Mouse (Mus musculus) thymus, adult 2 months (tissue): ENCODE results near the gene Sprr2a1. TPM values are rescaled to one million over a fixed set of nuclear protein-coding genes. Genes with fewer than 3 reads are reported as not detected.
A peak's percentile ranks its signal among the peaks of the same experiment; 100 is the strongest.
"Not testable (repeated sequence)": the region's sequence is repeated elsewhere in the genome, so short reads cannot be mapped to it uniquely, and the experiment has no call there.

Source experiments
- DNase-seq: peaks from one replicate; pipeline ENCODE4 v3.0.0; 2021
- H3K27ac ChIP-seq: fragments of 200-500 bp; 2 replicates; pipeline ENCODE4 v1.5.1; 2012; ENCODE audit warnings: low read length, control low read depth; ENCODE audit not compliant: control insufficient read depth, insufficient read depth
- H3K27me3 ChIP-seq: fragments of 200-500 bp; 2 replicates; pipeline ENCODE4 v1.6.1; 2012; ENCODE audit warnings: mild to moderate bottlenecking, low read length, moderate library complexity, mixed read lengths; ENCODE audit not compliant: control insufficient read depth, insufficient read depth
- H3K36me3 ChIP-seq: fragments of 200-500 bp; 2 replicates; pipeline ENCODE4 v1.6.1; 2012; ENCODE audit warnings: mild to moderate bottlenecking, low read length, moderate library complexity; ENCODE audit not compliant: control insufficient read depth, insufficient read depth
- H3K4me1 ChIP-seq: fragments of 200-500 bp; replicated peaks from 2 replicates; pipeline ENCODE4 v1.6.1; 2012; ENCODE audit warnings: low read length; ENCODE audit not compliant: control insufficient read depth, insufficient read depth
- H3K4me3 ChIP-seq: fragments of 200-500 bp; 2 replicates; pipeline ENCODE4 v1.5.1; 2012; ENCODE audit warnings: mild to moderate bottlenecking, low read length, control low read depth, moderate library complexity; ENCODE audit not compliant: control insufficient read depth, insufficient read depth
- CTCF ChIP-seq: fragments of 200-500 bp; IDR thresholded peaks from 2 replicates; pipeline ENCODE4 v1.5.1; 2012; ENCODE audit warnings: mild to moderate bottlenecking, control low read depth, low read length, moderate library complexity, borderline replicate concordance; ENCODE audit not compliant: control insufficient read depth, poor library complexity, insufficient read depth; ENCODE audit errors: extremely low read depth
- POLR2A ChIP-seq: fragments of 200-500 bp; IDR thresholded peaks from 2 replicates; pipeline ENCODE4 v1.6.1; 2012; ENCODE audit warnings: mild to moderate bottlenecking, low read length, control low read depth, moderate library complexity; ENCODE audit not compliant: control insufficient read depth, poor library complexity, insufficient read depth; ENCODE audit errors: extremely low read depth
- WGBS: fragments of 180-500 bp; shearing (Covaris S2); methylation state at CpG from one replicate; pipeline ENCODE4 v1.1.7; 2018; 5-methylcytosine and 5-hydroxymethylcytosine counted together
- polyA plus RNA-seq: library from polyadenylated mRNA; depleted of rRNA; stranded (reverse); fragments of >200 nt; gene quantifications from 2 replicates; pipeline ENCODE4 v1.2.3, GENCODE M21; 2012; rRNA removed

Sprr2a1 gene
- 1.3 and 1.5 TPM in 2 replicates for polyA plus RNA-seq

- no CpG with 5 or more reads among the region's 2 CpGs for WGBS
These were observed at the start of gene Sprr2a1, which contains the start of gene Sprr2a2 for GRCm38 (mm10) chr3:92215569-92215968. TSS of gene Sprr2a1 (plus strand) at chr3:92215799. TSS of gene Sprr2a2 (plus strand) at chr3:92215920.

GRCm38 (mm10) chr3:92169847-92170246, 45.8 kb upstream of the Sprr2a1 start:
- 93% methylated on average over 3 of the region's 3 CpGs for WGBS

More at GRCm38 (mm10) chr3:92215569-92215968, at the start of gene Sprr2a1, which contains the start of gene Sprr2a2:
- H3K36me3 ChIP-seq, H3K4me1 ChIP-seq, H3K27me3 ChIP-seq, DNase-seq, H3K4me3 ChIP-seq, H3K27ac ChIP-seq: not testable (repeated sequence)

GRCm38 (mm10) chr3:92176880-92177279, 38.7 kb upstream of the Sprr2a1 start:
- DNase-seq: no peak
- H3K4me3 ChIP-seq: no peak overlapping the region
- H3K27ac ChIP-seq: no peak overlapping the region
- no peak for TF ChIP-seq POLR2A
- no peak for TF ChIP-seq CTCF
- H3K27me3 ChIP-seq: no peaks in the 10 kb centered on the region
- H3K4me1 ChIP-seq: no peaks in the 10 kb centered on the region
- H3K36me3 ChIP-seq: no peaks in the 10 kb centered on the region
- 79% methylated on average over 1 of the region's 1 CpGs for WGBS

More at GRCm38 (mm10) chr3:92169847-92170246, 45.8 kb upstream of the Sprr2a1 start:
- no peak for DNase-seq
- Histone ChIP-seq H3K4me1 (no peaks in the 10 kb centered on the region), H3K4me3 (no peak overlapping the region), H3K27ac (no peak overlapping the region), H3K36me3 (no peaks in the 10 kb centered on the region), H3K27me3 (no peaks in the 10 kb centered on the region)
- TF ChIP-seq POLR2A: no peak
- TF ChIP-seq CTCF: no peak

GRCm38 (mm10) chr3:92195512-92196200, 19.9 kb upstream of the Sprr2a1 start:
- DNase-seq: no peak
- TF ChIP-seq POLR2A: no peak
- no peak for TF ChIP-seq CTCF
- H3K4me3 ChIP-seq: no peak overlapping the region
- H3K4me1 ChIP-seq: no peaks in the 10 kb centered on the region
- WGBS: 94% methylated on average over 6 of the region's 6 CpGs
- no peaks in the 10 kb centered on the region for H3K27me3 ChIP-seq
- no peaks in the 10 kb centered on the region for H3K36me3 ChIP-seq
- no peak overlapping the region for H3K27ac ChIP-seq

- H3K4me3 ChIP-seq, H3K27ac ChIP-seq, H3K36me3 ChIP-seq, H3K27me3 ChIP-seq, DNase-seq, H3K4me1 ChIP-seq: not testable (repeated sequence)
- WGBS: no CpG with 5 or more reads among the region's 16 CpGs
These were observed 4.3 kb upstream of the Sprr2a1 start for GRCm38 (mm10) chr3:92211133-92211925.

GRCm38 (mm10) chr3:92212059-92212458, 3.5 kb upstream of the Sprr2a1 start:
- not testable (repeated sequence) for H3K4me1 ChIP-seq, H3K27me3 ChIP-seq, H3K36me3 ChIP-seq, H3K4me3 ChIP-seq, H3K27ac ChIP-seq, DNase-seq
- WGBS: no CpG with 5 or more reads among the region's 1 CpGs

GRCm38 (mm10) chr3:92213651-92214050, 1.9 kb upstream of the Sprr2a1 start:
- not testable (repeated sequence) for H3K4me1 ChIP-seq, DNase-seq, H3K36me3 ChIP-seq, H3K27me3 ChIP-seq, H3K27ac ChIP-seq, H3K4me3 ChIP-seq

- H3K36me3 ChIP-seq, H3K27ac ChIP-seq, H3K27me3 ChIP-seq, H3K4me3 ChIP-seq, H3K4me1 ChIP-seq, DNase-seq: not testable (repeated sequence)
- no CpG with 5 or more reads among the region's 8 CpGs for WGBS
These were observed 3.4 kb downstream of the Sprr2a1 start for GRCm38 (mm10) chr3:92219031-92219430.

- H3K27ac ChIP-seq, H3K4me1 ChIP-seq, H3K27me3 ChIP-seq, DNase-seq, H3K36me3 ChIP-seq, H3K4me3 ChIP-seq: not testable (repeated sequence)
These were observed 8.1 kb downstream of the Sprr2a1 start for GRCm38 (mm10) chr3:92223708-92224107.

GRCm38 (mm10) chr3:92227410-92227809, 11.8 kb downstream of the Sprr2a1 start:
- WGBS: 63% methylated on average over 3 of the region's 3 CpGs
- H3K36me3 ChIP-seq, H3K27ac ChIP-seq, H3K27me3 ChIP-seq, H3K4me3 ChIP-seq, H3K4me1 ChIP-seq: not testable (repeated sequence)
- peak; percentile 0 for DNase-seq
